Mouse (Mus musculus): ENCODE data around the gene Naa40. TPM values are rescaled to one million over a fixed set of nuclear protein-coding genes. Genes with fewer than 3 reads are reported as not detected.

Naa40 gene
- total RNA-seq (2023): 22.1 and 29.1 TPM in 2 replicates

DNA sequence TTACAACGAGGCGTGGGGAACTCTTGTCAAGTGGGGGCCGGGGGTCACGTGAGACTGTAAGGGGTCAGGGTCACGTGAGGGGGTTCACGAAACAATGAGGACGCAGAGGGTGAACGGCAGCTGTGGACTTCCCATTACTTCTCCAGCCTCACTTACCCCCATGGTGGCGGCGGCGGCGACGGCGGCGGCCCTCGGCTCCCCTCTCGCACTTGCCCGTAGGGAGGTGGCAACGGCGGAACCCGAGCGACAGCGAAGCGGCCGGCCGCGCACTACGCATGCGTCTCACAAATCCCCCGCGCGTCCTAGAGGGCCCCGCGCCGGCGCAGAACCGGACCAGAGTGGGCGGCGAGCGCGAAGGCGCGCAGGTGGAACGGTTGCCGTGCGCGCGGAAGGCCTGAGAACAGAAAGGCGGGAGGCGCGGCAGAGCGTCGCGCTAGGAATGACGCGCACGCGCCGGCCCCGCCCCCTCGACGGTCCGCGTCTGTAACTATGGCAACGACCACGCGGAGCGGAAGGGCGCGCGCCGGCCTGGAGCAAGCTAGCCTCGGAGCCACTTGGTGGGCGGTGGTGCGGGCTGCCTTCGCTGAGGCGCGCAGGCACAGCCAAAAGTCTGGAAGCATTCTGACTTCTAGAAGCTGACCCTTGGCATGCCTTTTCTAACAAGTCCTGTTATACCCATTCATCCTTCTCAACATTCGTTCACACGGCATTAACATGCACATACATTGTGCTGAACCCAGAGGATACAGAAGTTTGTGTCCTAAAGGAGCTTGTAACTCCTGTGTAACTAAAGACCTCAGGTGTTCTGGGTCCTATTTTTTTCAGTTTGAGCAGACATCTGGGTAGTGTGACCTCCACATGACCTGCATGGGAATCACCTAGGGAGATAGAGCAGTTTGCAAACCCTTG lies at the start of gene Naa40:
Gene Naa40 (minus strand): TSS at position 402 of the 909 bp plus-strand sequence.

DNA sequence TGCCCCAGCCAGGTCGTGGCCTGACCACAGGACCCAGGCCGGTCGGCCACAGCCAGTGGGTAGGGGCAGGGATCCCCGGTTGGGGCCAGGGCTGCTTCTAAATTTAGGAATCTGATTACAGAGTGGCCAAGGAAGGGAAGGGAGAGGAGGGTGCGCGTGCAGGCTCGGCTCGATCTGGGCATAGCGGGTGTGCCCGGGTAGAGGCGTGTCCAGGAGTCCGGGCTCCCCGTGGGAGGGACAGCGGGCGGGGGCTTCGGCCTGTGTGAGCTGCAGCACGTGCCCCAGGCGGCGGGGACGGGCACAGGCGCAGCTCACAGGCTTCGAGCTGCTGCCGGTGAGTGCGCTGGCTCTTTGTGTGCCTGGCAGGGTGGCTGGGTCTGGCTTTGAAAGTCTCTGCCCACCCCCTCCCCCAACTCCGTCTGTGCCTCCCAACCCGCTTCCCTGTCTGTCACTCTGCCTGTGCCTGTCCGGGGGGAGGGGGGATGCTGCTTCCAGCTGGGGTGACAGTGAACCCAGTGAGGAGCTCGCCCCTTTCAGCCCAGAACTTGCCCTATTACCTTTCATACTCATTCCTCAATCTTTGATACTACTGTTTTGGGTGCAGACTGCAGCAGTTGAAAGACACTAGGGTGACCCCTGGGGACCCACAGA lies 26.2 kb upstream of the Naa40 start, which contains the start of gene Rcor2:
Gene Rcor2 (plus strand): TSS at position 235 of the 651 bp plus-strand sequence.

GRCm38 (mm10) chr19:7217162-7217925 lies 23.6 kb downstream of the Naa40 start, which contains the start of gene Cox8a:
Cox8a (minus strand) TSS chr19:7217616.

DNA sequence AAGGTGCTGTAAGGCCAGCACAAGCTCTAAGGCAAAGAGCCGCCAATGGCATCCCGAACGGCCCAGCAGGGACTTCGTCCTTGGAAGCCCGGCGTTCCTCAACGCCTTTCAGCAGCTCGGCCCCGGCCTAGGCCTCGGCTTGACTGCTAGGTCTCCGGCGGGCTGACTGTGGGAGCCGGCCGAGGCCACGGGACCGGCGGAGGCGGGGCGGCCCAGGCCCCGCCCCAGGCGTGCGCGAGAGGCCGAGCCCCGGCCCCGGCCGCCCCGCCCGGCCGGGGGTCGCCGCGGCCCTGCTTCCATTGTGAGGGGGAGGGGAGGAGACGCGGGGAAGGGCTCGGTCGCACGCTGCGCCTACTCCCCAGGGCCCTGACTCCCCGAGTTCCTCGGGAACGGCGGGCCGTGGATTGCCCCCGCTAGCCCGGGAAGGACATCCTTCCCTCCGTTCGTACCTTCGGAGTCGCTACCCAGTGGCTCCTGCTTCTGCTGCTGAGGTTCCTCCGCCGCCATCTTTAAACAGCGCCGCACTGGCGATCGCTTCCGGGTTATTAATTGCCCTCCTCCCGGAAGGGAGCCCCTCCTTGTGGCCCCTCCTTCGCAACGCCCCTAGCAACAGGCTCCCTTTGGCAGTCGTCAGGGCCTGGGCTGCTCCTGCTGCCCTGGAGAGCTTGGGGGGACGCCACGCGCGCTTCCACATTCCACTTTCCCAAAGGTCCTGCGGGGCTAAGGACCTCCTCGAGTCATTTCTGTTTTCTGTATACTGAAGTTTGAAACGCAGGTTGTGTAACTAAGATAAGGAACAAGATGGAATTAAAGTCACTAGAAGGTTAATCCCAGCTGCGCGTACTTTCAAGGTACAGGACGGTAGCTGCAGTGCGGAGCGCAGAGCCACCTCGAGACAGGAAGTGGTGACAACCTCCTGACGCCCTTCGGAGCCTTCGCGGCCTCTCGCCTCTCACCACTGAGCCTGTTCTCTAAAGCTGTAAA lies 34.9 kb downstream of the Naa40 start, which contains the start of gene Otub1:
Gene Otub1 (minus strand): TSS at position 564 of the 984 bp plus-strand sequence.

Other genes with a start within 250 kb of the Naa40 start
- gene Dnajc4, start 248.6 kb downstream of the Naa40 start, total RNA-seq (2023): 21.1 and 22.3 TPM in 2 replicates
- gene Nudt22, start 245.1 kb downstream of the Naa40 start, total RNA-seq (2023): 12.6 and 14.2 TPM in 2 replicates
- 1.1 and 2.2 TPM in 2 replicates for gene Trpt1, start 245.1 kb downstream of the Naa40 start, total RNA-seq (2023)
- gene Fermt3, start 221.7 kb downstream of the Naa40 start, total RNA-seq (2023): 210 and 229 TPM in 2 replicates
- gene Stip1, start 201.2 kb downstream of the Naa40 start, total RNA-seq (2023): 32.9 and 38.8 TPM in 2 replicates
- 1.2 and 2.3 TPM in 2 replicates for gene Macrod1, start 184.4 kb downstream of the Naa40 start, total RNA-seq (2023)
- gene Flrt1, start 135.5 kb downstream of the Naa40 start, total RNA-seq (2023): not detected in 2 replicates
- 88.8 and 94.1 TPM in 2 replicates for gene Otub1, start 34.9 kb downstream of the Naa40 start, total RNA-seq (2023)
- 273 and 344 TPM in 2 replicates for gene Cox8a, start 23.6 kb downstream of the Naa40 start, total RNA-seq (2023)
- 0.41 and 2.2 TPM in 2 replicates for gene Rcor2, start 26.1 kb upstream of the Naa40 start, total RNA-seq (2023)
- gene Mark2, start 100.7 kb upstream of the Naa40 start, total RNA-seq (2023): 154 and 190 TPM in 2 replicates
- gene Spindoc, start 141.8 kb upstream of the Naa40 start, total RNA-seq (2023): 5.9 and 8.9 TPM in 2 replicates
- 2.6 TPM in 2 replicates for gene 2700081O15Rik, start 176.4 kb upstream of the Naa40 start, total RNA-seq (2023)
- gene Rtn3, start 242.1 kb upstream of the Naa40 start, total RNA-seq (2023): 144 and 156 TPM in 2 replicates